Mouse (Mus musculus) MEL (cell line): Measurements from ENCODE around the gene Plk1. TPM values are rescaled to one million over a fixed set of nuclear protein-coding genes. Genes with fewer than 3 reads are reported as not detected.

Source experiments
- DNase-seq: peaks from one replicate; pipeline ENCODE4 v3.0.0; 2011; ENCODE audit warnings: low read depth, low spot score
- H3K27ac ChIP-seq: 2 replicates; pipeline ENCODE4 v1.5.1; 2012; ENCODE audit warnings: low read depth, mild to moderate bottlenecking, control low read depth, low read length, moderate library complexity; ENCODE audit not compliant: control insufficient read depth
- H3K27me3 ChIP-seq, 2 experiments: fragments of 150-350 bp in 1 of 2; sonication (generic) in 1 of 2; 2 replicates each; pipeline ENCODE4 v1.6.1; 2012; ENCODE audit warnings: low read length in 2 of 2, mild to moderate bottlenecking in 2 of 2, improper control_type of control experiment in 1 of 2, moderate library complexity in 1 of 2; ENCODE audit not compliant: insufficient read depth in 2 of 2, control insufficient read depth in 1 of 2
- H3K36me3 ChIP-seq, 2 experiments: 2 replicates each; pipeline ENCODE4 v1.6.1; 2012 to 2014; ENCODE audit warnings: low read length in 2 of 2, improper control_type of control experiment in 1 of 2, inconsistent platforms in 1 of 2, mild to moderate bottlenecking in 1 of 2; ENCODE audit not compliant: insufficient read depth in 2 of 2, control insufficient read depth in 1 of 2
- H3K4me1 ChIP-seq, 2 experiments: fragments of 150-350 bp in 1 of 2; sonication (generic) in 1 of 2; 2 replicates each; pipeline ENCODE4 v1.6.1; 2012; ENCODE audit warnings: low read length in 2 of 2, improper control_type of control experiment in 1 of 2, mild to moderate bottlenecking in 1 of 2; ENCODE audit not compliant: insufficient read depth in 2 of 2, control insufficient read depth in 1 of 2
- H3K4me3 ChIP-seq, 2 experiments: fragments of 150-350 bp in 1 of 2; sonication (generic) in 1 of 2; 2 replicates each; pipeline ENCODE4 v1.5.1; 2012; ENCODE audit warnings: low read depth in 2 of 2, low read length in 2 of 2, mild to moderate bottlenecking in 2 of 2, moderate library complexity in 2 of 2, control low read depth in 1 of 2, improper control_type of control experiment in 1 of 2; ENCODE audit not compliant: control insufficient read depth in 1 of 2, insufficient read depth in 1 of 2
- H3K79me2 ChIP-seq: 2 replicates; pipeline ENCODE4 v1.6.1; 2012; ENCODE audit warnings: mild to moderate bottlenecking, low read length, moderate library complexity; ENCODE audit not compliant: control insufficient read depth, poor library complexity, insufficient read depth
- H3K9ac ChIP-seq: 2 replicates; pipeline ENCODE4 v1.6.1; 2012; ENCODE audit warnings: low read depth, mild to moderate bottlenecking, control low read depth, low read length, moderate library complexity; ENCODE audit not compliant: control insufficient read depth, poor library complexity, severe bottlenecking
- H3K9me3 ChIP-seq: fragments of 150-350 bp; sonication (generic); replicated peaks from 2 replicates; pipeline ENCODE4 v1.6.1; 2012; ENCODE audit warnings: mild to moderate bottlenecking, low read length, improper control_type of control experiment, moderate library complexity; ENCODE audit not compliant: insufficient read depth
- CHD2 ChIP-seq: IDR thresholded peaks from 2 replicates; pipeline ENCODE4 v1.6.1; 2011; ENCODE audit warnings: low read length, improper control_type of control experiment
- CTCF ChIP-seq, 3 experiments: IDR thresholded peaks in 2 of 3; conservative IDR thresholded peaks in 1 of 3; 2 replicates each; pipeline ENCODE4 v1.5.1; 2011 to 2012; ENCODE audit warnings: low read length in 3 of 3, low read depth in 2 of 3, mild to moderate bottlenecking in 2 of 3, improper control_type of control experiment in 1 of 3, inconsistent platforms in 1 of 3, mixed read lengths in 1 of 3, moderate library complexity in 1 of 3; ENCODE audit not compliant: control insufficient read depth in 1 of 3, insufficient read depth in 1 of 3, poor library complexity in 1 of 3, severe bottlenecking in 1 of 3
- E2F4 ChIP-seq: IDR thresholded peaks from 2 replicates; pipeline ENCODE4 v1.6.1; 2011; ENCODE audit warnings: low read depth, low read length, improper control_type of control experiment, borderline replicate concordance
- ELF1 ChIP-seq: IDR thresholded peaks from 2 replicates; pipeline ENCODE4 v1.6.1; 2014; ENCODE audit warnings: low read depth, mild to moderate bottlenecking, inconsistent platforms, low read length, improper control_type of control experiment, moderate library complexity
- ETS1 ChIP-seq: IDR thresholded peaks from 2 replicates; pipeline ENCODE4 v1.6.1; 2012; ENCODE audit warnings: low read depth, mild to moderate bottlenecking, inconsistent platforms, low read length, improper control_type of control experiment, moderate library complexity
- GATA1 ChIP-seq: IDR thresholded peaks from 2 replicates; pipeline ENCODE4 v1.6.1; 2011; ENCODE audit warnings: low read depth, low read length, improper control_type of control experiment
- JUND ChIP-seq: IDR thresholded peaks from 2 replicates; pipeline ENCODE4 v1.6.1; 2011; ENCODE audit warnings: low read depth, mild to moderate bottlenecking, improper control_type of control experiment, low read length
- MAX ChIP-seq: IDR thresholded peaks from 2 replicates; pipeline ENCODE4 v1.6.1; 2011; ENCODE audit warnings: low read length, improper control_type of control experiment
- MAZ ChIP-seq: IDR thresholded peaks from 2 replicates; pipeline ENCODE4 v1.6.1; 2012; ENCODE audit warnings: low read depth, mild to moderate bottlenecking, inconsistent platforms, low read length, improper control_type of control experiment
- MEF2A ChIP-seq: IDR thresholded peaks from 2 replicates; pipeline ENCODE4 v1.6.1; 2014; ENCODE audit warnings: low read depth, mild to moderate bottlenecking, inconsistent platforms, low read length, improper control_type of control experiment; ENCODE audit not compliant: poor library complexity, insufficient replicate concordance, severe bottlenecking; ENCODE audit errors: extremely low read depth
- MXI1 ChIP-seq: IDR thresholded peaks from 2 replicates; pipeline ENCODE4 v1.6.1; 2011; ENCODE audit warnings: mild to moderate bottlenecking, low read depth, low read length, improper control_type of control experiment
- MYC ChIP-seq: IDR thresholded peaks from 2 replicates; pipeline ENCODE4 v1.6.1; 2011; ENCODE audit warnings: low read depth, mild to moderate bottlenecking, low read length, improper control_type of control experiment, moderate library complexity
- NELFE ChIP-seq: IDR thresholded peaks from 2 replicates; pipeline ENCODE4 v1.6.1; 2011; ENCODE audit warnings: low read depth, low read length, improper control_type of control experiment
- POLR2A ChIP-seq, 2 experiments: IDR thresholded peaks; 2 replicates each; pipeline ENCODE4 v1.6.1; 2011 to 2012; ENCODE audit warnings: low read length in 2 of 2, mild to moderate bottlenecking in 2 of 2, control low read depth in 1 of 2, improper control_type of control experiment in 1 of 2, low read depth in 1 of 2, moderate library complexity in 1 of 2; ENCODE audit not compliant: control insufficient read depth in 1 of 2, insufficient read depth in 1 of 2, poor library complexity in 1 of 2
- RAD21 ChIP-seq: IDR thresholded peaks from 2 replicates; pipeline ENCODE4 v1.6.1; 2011; ENCODE audit warnings: mild to moderate bottlenecking, low read depth, low read length, improper control_type of control experiment
- RCOR1 ChIP-seq: IDR thresholded peaks from 2 replicates; pipeline ENCODE4 v1.6.1; 2012; ENCODE audit warnings: low read depth, mild to moderate bottlenecking, inconsistent platforms, low read length, improper control_type of control experiment
- SIN3A ChIP-seq: IDR thresholded peaks from 2 replicates; pipeline ENCODE4 v1.6.1; 2012; ENCODE audit warnings: low read length, improper control_type of control experiment, inconsistent platforms
- TAL1 ChIP-seq: IDR thresholded peaks from 2 replicates; pipeline ENCODE4 v1.6.1; 2012; ENCODE audit warnings: mild to moderate bottlenecking, inconsistent platforms, low read length, moderate library complexity, mixed read lengths
- TCF12 ChIP-seq: IDR thresholded peaks from 2 replicates; pipeline ENCODE4 v1.6.1; 2014; ENCODE audit warnings: low read depth, mild to moderate bottlenecking, inconsistent platforms, low read length, improper control_type of control experiment, moderate library complexity
- UBTF ChIP-seq: IDR thresholded peaks from 2 replicates; pipeline ENCODE4 v1.6.1; 2012; ENCODE audit warnings: low read depth, mild to moderate bottlenecking, inconsistent platforms, low read length, improper control_type of control experiment, moderate library complexity, borderline replicate concordance; ENCODE audit not compliant: insufficient read depth
- USF2 ChIP-seq, 2 experiments: IDR thresholded peaks; 2 replicates each; pipeline ENCODE4 v1.6.1; 2011 to 2012; ENCODE audit warnings: improper control_type of control experiment in 2 of 2, low read length in 2 of 2, borderline replicate concordance in 1 of 2, inconsistent platforms in 1 of 2, low read depth in 1 of 2, mild to moderate bottlenecking in 1 of 2; ENCODE audit not compliant: insufficient read depth in 1 of 2
- ZC3H11A ChIP-seq: IDR thresholded peaks from 2 replicates; pipeline ENCODE4 v1.6.1; 2012; ENCODE audit warnings: low read depth, mild to moderate bottlenecking, inconsistent platforms, low read length, improper control_type of control experiment
- ZKSCAN1 ChIP-seq: IDR thresholded peaks from 2 replicates; pipeline ENCODE4 v1.6.1; 2012; ENCODE audit warnings: low read depth, mild to moderate bottlenecking, inconsistent platforms, low read length, improper control_type of control experiment, moderate library complexity
- ZMIZ1 ChIP-seq: IDR thresholded peaks from 2 replicates; pipeline ENCODE4 v1.6.1; 2012; ENCODE audit warnings: low read depth, mild to moderate bottlenecking, inconsistent platforms, low read length, improper control_type of control experiment, moderate library complexity
- ZNF384 ChIP-seq: IDR thresholded peaks from 2 replicates; pipeline ENCODE4 v1.6.1; 2012; ENCODE audit warnings: low read depth, mild to moderate bottlenecking, inconsistent platforms, low read length, improper control_type of control experiment
- polyA plus RNA-seq, 2 experiments: library from polyadenylated mRNA; stranded (reverse) in 1 of 2; unstranded in 1 of 2; fragments of >175 nt in 1 of 2; fragments of >200 nt in 1 of 2; gene quantifications; 2 replicates each; pipeline versions ENCODE4 v1.2.1 to v1.2.4; 2012; ENCODE audit warnings: low replicate concordance in 2 of 2, low read depth in 1 of 2; ENCODE audit not compliant: insufficient read length in 2 of 2, insufficient read depth in 1 of 2, missing spikeins in 1 of 2
- total RNA-seq: library from RNA; depleted of rRNA; stranded (reverse); fragments of 300-350 nt; gene quantifications from 2 replicates; pipeline ENCODE4 v1.2.3, GENCODE M21; 2012

The Plk1 gene
- total and polyA plus RNA-seq, 3 experiments, result 46.7 to 244 (median 157) TPM

GRCm38 (mm10) chr7:122137071-122137470 is 22.2 kb upstream of the Plk1 start:
- Histone ChIP-seq H3K79me2 (peaks cover 11% of the 10 kb centered on the region), H3K9ac (no peak overlapping the region), H3K27me3 (no peaks in the 10 kb centered on the region), H3K27ac (no peak overlapping the region), H3K4me3 (no peak overlapping the region), H3K4me1 (peaks cover 0 to 4% of the 10 kb centered on the region in 2 experiments; a peak in 1 of 4 replicates), H3K9me3 (no peaks in the 10 kb centered on the region), H3K36me3 (peaks cover 5 to 11% of the 10 kb centered on the region in 2 experiments)
- no peak for DNase-seq
- no peak for TF ChIP-seq ELF1
- no peak for TF ChIP-seq CHD2
- TF ChIP-seq MXI1, result no peak
- TF ChIP-seq UBTF, result no peak
- no peak for TF ChIP-seq ZKSCAN1
- TF ChIP-seq E2F4, result no peak
- TF ChIP-seq MYC, result no peak
- no peak for TF ChIP-seq NELFE
- no peak for TF ChIP-seq ZC3H11A
- no peak for TF ChIP-seq MAX
- no peak for TF ChIP-seq MAZ
- no peak for TF ChIP-seq GATA1
- no peak for TF ChIP-seq ZMIZ1
- no peak for TF ChIP-seq RCOR1
- no peak for TF ChIP-seq POLR2A (IDR thresholded peaks at IDR 0.05; ENCODE audit: control insufficient read depth in 1 of 2, insufficient read depth in 1 of 2, low read depth in 1 of 2, low read length in 2 of 2, poor library complexity in 1 of 2)
- no peak for TF ChIP-seq RAD21
- no peak for TF ChIP-seq JUND
- TF ChIP-seq, all 39 proteins: peak for 0

DNA sequence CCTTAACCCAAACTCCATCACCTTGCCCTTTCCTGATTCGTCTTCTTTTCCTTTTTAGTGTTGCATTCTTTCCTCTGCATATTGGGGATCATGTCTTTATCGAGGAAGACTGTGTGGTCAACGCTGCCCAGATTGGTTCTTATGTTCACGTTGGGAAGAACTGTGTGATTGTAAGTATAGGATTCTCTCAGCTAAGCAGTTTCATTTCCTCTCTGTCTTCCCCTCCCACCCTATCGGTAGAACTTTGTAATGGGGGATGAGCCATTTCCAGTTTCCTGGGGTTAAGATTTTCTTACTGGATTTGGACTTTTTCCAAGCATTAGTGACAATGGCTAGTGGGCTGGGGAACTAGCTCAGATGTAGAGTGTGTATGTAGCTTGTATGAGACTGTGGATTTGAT is 21.0 kb upstream of the Plk1 start:
- Histone ChIP-seq H3K4me3 (no peak overlapping the region), H3K36me3 (peaks cover 5 to 14% of the 10 kb centered on the region in 2 experiments), H3K9ac (no peak overlapping the region), H3K4me1 (peaks cover 0 to 4% of the 10 kb centered on the region in 2 experiments; a peak in 1 of 4 replicates), H3K79me2 (peaks cover 2% of the 10 kb centered on the region), H3K27ac (no peak overlapping the region), H3K9me3 (no peaks in the 10 kb centered on the region), H3K27me3 (no peaks in the 10 kb centered on the region)
- no peak for DNase-seq
- TF ChIP-seq NELFE, result no peak
- TF ChIP-seq MYC, result no peak
- TF ChIP-seq SIN3A, result no peak
- no peak for TF ChIP-seq ZNF384
- TF ChIP-seq ELF1, result no peak
- TF ChIP-seq TAL1, result no peak
- TF ChIP-seq MAZ, result no peak
- no peak for TF ChIP-seq E2F4
- TF ChIP-seq MAX, result no peak
- no peak for TF ChIP-seq CTCF (IDR thresholded peaks at IDR 0.05 in 2 of 3, conservative IDR thresholded peaks at IDR 0.05 in 1 of 3; ENCODE audit: control insufficient read depth in 1 of 3, insufficient read depth in 1 of 3, low read depth in 2 of 3, low read length in 3 of 3, poor library complexity in 1 of 3, severe bottlenecking in 1 of 3)
- no peak for TF ChIP-seq RAD21
- no peak for TF ChIP-seq TCF12
- TF ChIP-seq ETS1, result no peak
- TF ChIP-seq MEF2A, result no peak
- no peak for TF ChIP-seq USF2 (IDR thresholded peaks at IDR 0.05; ENCODE audit: borderline replicate concordance in 1 of 2, insufficient read depth in 1 of 2, low read depth in 1 of 2, low read length in 2 of 2)
